Mouse (Mus musculus) stomach, embryonic 15.5 days (tissue): Measurements from ENCODE around the gene Enox1. TPM values are rescaled to one million over a fixed set of nuclear protein-coding genes. Genes with fewer than 3 reads are reported as not detected.

Experiments
- ATAC-seq: fragments of 200-750 bp; cut with Nextera tagmentation; 2 replicates; pipeline ENCODE4 v1.8.0; 2017; ENCODE audit warnings: low read depth, moderate number of reproducible peaks, moderate TSS enrichment; ENCODE audit not compliant: insufficient read depth, low FRiP score
- H3K27ac ChIP-seq: fragments of 300-500 bp; sonication (generic); 2 replicates; pipeline ENCODE4 v1.5.1; 2015; ENCODE audit warnings: mild to moderate bottlenecking, inconsistent platforms
- H3K27me3 ChIP-seq: fragments of 300-500 bp; sonication (generic); replicated peaks from 2 replicates; pipeline ENCODE4 v1.6.1; 2015; ENCODE audit warnings: inconsistent platforms
- H3K36me3 ChIP-seq: fragments of 300-500 bp; sonication (generic); 2 replicates; pipeline ENCODE4 v1.6.1; 2015; ENCODE audit warnings: inconsistent platforms
- H3K4me1 ChIP-seq: fragments of 300-500 bp; sonication (generic); 2 replicates; pipeline ENCODE4 v1.6.1; 2015; ENCODE audit warnings: inconsistent platforms
- H3K4me2 ChIP-seq: fragments of 300-500 bp; sonication (generic); 2 replicates; pipeline ENCODE4 v1.6.1; 2015; ENCODE audit warnings: mild to moderate bottlenecking, inconsistent platforms
- H3K4me3 ChIP-seq: fragments of 300-500 bp; sonication (generic); replicated peaks from 2 replicates; pipeline ENCODE4 v1.5.1; 2015; ENCODE audit warnings: inconsistent platforms
- H3K9ac ChIP-seq: fragments of 300-500 bp; sonication (generic); 2 replicates; pipeline ENCODE4 v1.6.1; 2015; ENCODE audit warnings: inconsistent platforms
- H3K9me3 ChIP-seq: fragments of 300-500 bp; sonication (generic); 2 replicates; pipeline ENCODE4 v1.6.1; 2016; ENCODE audit warnings: inconsistent platforms
- WGBS: fragments of 180-500 bp; shearing (Covaris S2); methylation state at CpG from one replicate; pipeline ENCODE4 v1.1.7; 2015; 5-methylcytosine and 5-hydroxymethylcytosine counted together
- polyA plus RNA-seq: library from polyadenylated mRNA; unstranded; fragments of >200 nt; fragmentation: Nextera tagmentation; extraction: Ambion mirVana; gene quantifications from 2 replicates; pipeline ENCODE4 v1.2.1, GENCODE M21; 2015

Gene Enox1
- polyA plus RNA-seq, 1 experiment from 2014 or later: 6.2 TPM

DNA sequence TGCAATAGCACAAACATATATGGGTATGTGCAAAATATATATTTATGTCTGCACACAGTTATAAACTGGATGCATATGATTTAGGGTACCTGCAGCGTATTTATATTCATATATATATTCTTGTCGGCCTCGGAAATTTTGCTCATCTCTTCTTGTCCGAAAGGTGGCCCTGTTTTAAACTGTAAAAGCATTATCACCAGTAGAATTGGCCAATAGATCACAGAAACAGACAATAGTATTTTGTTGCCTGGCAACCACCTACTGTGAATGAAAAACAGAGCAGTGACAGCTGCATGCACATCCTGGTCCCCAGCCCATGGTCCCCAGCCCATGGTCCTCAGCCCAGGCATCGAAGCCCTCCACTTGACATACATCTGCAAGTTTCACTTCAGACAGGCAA lies 2.8 kb downstream of the Enox1 start:
- H3K9me3 ChIP-seq: no peaks in the 10 kb centered on the region
- no peaks in the 10 kb centered on the region for H3K36me3 ChIP-seq
- peaks cover 10% of the 10 kb centered on the region; the same call in 1 of the 2 replicates for H3K27me3 ChIP-seq
- no peak overlapping the region for H3K9ac ChIP-seq
- no peak for ATAC-seq
- WGBS: 68% methylated on average over 5 of the region's 5 CpGs
- H3K4me3 ChIP-seq: no peak overlapping the region
- peaks cover 13% of the 10 kb centered on the region for H3K4me1 ChIP-seq
- no peak overlapping the region for H3K4me2 ChIP-seq
- no peak overlapping the region for H3K27ac ChIP-seq

DNA sequence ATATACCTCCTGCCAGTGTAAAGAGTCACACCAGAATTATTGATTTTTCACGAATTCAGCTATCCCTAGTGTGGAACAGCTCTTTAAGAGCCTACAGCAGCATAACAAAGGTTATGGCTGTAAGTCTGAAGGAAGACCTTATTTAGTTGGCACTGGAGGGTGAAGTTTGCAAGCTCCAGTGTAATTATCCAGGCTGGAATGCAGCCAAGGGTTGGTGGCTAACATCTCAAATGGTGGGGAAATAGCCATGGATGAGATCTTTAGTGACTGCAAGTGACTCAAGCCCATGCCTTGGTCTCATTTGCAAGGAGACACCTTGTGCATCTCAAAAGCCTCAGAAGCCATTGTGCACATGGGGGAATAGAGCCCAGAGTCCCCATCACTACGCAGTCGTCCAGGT lies 5.9 kb downstream of the Enox1 start:
- WGBS: 77% methylated on average over 3 of the region's 3 CpGs
- no peak overlapping the region for H3K9ac ChIP-seq
- H3K4me2 ChIP-seq: no peak overlapping the region
- H3K4me1 ChIP-seq: peaks cover 3% of the 10 kb centered on the region
- H3K9me3 ChIP-seq: no peaks in the 10 kb centered on the region
- no peak overlapping the region for H3K4me3 ChIP-seq
- ATAC-seq: no peak
- H3K27me3 ChIP-seq: peaks cover 3% of the 10 kb centered on the region; the same call in 1 of the 2 replicates
- H3K36me3 ChIP-seq: no peaks in the 10 kb centered on the region
- H3K27ac ChIP-seq: no peak overlapping the region

DNA sequence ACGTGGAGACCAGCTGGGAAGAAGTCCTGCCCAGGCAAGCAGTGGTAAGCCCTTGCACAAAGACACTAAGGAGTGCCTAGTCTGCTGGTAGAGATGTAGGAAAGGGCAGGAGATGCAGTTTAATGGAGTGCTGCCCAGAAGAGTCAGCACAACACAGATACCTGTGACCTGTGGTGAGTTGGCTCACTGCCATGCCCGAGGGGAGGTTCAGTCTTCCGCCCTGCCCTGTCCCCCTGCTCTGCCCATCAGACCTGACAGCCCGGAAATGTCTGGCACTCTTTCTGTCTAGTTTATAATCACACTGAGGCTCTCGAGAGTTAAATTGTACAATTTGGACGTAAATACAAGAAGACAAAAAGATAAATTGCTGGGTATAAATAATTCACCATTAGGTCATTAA lies 7.8 kb downstream of the Enox1 start:
- H3K27ac ChIP-seq: no peak overlapping the region
- no peaks in the 10 kb centered on the region for H3K4me1 ChIP-seq
- WGBS: 57% methylated on average over 6 of the region's 6 CpGs
- H3K4me2 ChIP-seq: no peak overlapping the region
- no peaks in the 10 kb centered on the region for H3K9me3 ChIP-seq
- no peaks in the 10 kb centered on the region for H3K36me3 ChIP-seq
- ATAC-seq: no peak
- H3K27me3 ChIP-seq: no peaks in the 10 kb centered on the region
- H3K9ac ChIP-seq: no peak overlapping the region
- no peak overlapping the region for H3K4me3 ChIP-seq

GRCm38 (mm10) chr14:77168161-77168560 lies 11.6 kb downstream of the Enox1 start:
- no peak for ATAC-seq

DNA sequence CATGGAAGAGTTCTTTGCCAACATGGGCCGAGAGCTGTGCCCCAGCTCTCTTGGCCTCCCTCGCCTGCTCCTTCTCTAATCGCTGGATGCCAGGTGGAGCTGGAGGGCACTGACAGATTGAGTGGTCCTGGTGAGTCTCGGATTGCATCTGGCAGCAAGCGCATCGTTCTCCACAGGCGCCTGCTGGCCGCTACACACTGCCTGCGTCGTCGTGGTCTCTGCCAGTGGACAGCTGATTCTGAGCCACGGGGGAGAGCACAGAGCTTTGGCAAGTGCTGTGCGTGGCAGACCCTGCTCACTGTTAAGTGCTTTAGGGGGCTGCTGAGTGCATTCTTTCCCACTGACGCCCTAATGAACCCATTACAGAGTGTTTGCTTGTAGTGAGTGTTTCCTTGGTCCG lies 17.9 kb downstream of the Enox1 start:
- no peaks in the 10 kb centered on the region for H3K36me3 ChIP-seq
- H3K27ac ChIP-seq: no peak overlapping the region
- no peaks in the 10 kb centered on the region for H3K9me3 ChIP-seq
- H3K27me3 ChIP-seq: no peaks in the 10 kb centered on the region
- no peak for ATAC-seq
- no peaks in the 10 kb centered on the region for H3K4me1 ChIP-seq
- H3K9ac ChIP-seq: no peak overlapping the region
- no peak overlapping the region for H3K4me2 ChIP-seq
- H3K4me3 ChIP-seq: no peak overlapping the region
- 70% methylated on average over 15 of the region's 15 CpGs for WGBS

More at GRCm38 (mm10) chr14:77168161-77168560, 11.6 kb downstream of the Enox1 start:
- H3K27ac ChIP-seq: no peak overlapping the region
- 91% methylated on average over 6 of the region's 6 CpGs for WGBS
- no peak overlapping the region for H3K4me2 ChIP-seq
- no peaks in the 10 kb centered on the region for H3K27me3 ChIP-seq
- H3K4me3 ChIP-seq: no peak overlapping the region
- no peaks in the 10 kb centered on the region for H3K9me3 ChIP-seq
- no peaks in the 10 kb centered on the region for H3K36me3 ChIP-seq
- no peaks in the 10 kb centered on the region for H3K4me1 ChIP-seq
- no peak overlapping the region for H3K9ac ChIP-seq

DNA sequence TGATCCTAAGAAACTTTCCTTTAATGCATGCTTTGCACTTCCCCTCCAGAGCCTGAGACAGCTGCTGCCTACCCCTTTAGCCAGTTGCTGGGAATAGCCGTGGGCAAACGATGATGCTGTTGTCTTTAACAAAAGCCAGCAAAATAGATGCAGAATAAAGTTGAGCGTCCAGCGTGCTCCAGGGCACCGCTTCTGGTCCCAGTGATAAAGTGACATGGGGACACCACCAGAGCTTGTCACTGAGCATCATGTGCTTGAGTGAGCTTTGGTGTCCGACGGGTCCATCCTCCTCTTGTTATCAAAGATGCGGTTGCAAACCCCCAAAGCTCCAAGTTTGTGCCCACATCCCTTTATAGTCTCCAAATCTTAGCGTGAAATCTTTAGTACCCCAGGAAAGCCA lies 18.4 kb downstream of the Enox1 start:
- no peaks in the 10 kb centered on the region for H3K27me3 ChIP-seq
- H3K4me2 ChIP-seq: no peak overlapping the region
- no peaks in the 10 kb centered on the region for H3K36me3 ChIP-seq
- ATAC-seq: no peak
- H3K4me1 ChIP-seq: no peaks in the 10 kb centered on the region
- H3K9ac ChIP-seq: no peak overlapping the region
- H3K9me3 ChIP-seq: no peaks in the 10 kb centered on the region
- no peak overlapping the region for H3K27ac ChIP-seq
- WGBS: 88% methylated on average over 9 of the region's 9 CpGs
- H3K4me3 ChIP-seq: no peak overlapping the region

GRCm38 (mm10) chr14:77180241-77180640 lies 23.7 kb downstream of the Enox1 start:
- 75% methylated on average over 7 of the region's 7 CpGs for WGBS
- no peak for ATAC-seq
- H3K27me3 ChIP-seq: no peaks in the 10 kb centered on the region

DNA sequence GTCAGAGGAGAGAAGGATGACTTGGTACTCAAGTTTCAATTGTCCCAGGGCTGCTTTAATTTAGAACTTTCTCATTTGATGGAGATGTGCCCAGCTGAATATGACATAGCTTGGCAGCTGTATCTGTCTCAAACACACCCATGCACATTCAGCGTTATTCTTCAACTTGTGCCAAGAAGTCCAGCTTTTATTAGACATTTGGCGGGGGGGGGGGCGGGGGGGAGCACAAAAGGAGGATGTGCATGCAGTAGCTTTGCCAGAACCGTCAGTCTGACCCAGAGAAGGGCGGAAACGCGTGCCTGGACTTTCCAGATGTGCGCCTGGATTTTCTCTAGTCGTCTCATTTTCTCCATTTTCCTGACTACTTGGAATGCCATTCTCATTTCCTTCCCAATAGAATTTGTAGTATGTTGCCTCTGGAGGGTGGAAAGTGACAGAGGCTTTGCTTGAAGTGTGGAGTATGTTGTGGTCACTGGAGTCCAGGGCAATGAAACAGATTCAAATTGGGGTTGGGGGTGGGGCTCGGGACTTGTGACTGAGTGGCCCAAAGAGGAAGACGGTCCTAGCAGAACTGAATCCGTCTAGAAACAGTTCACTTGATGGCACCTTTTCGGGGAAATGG lies 24.3 kb downstream of the Enox1 start:
- no peak overlapping the region for H3K4me2 ChIP-seq
- 52% methylated on average over 13 of the region's 13 CpGs for whole genome bisulfite sequencing
- H3K27me3 ChIP-seq: no peaks in the 10 kb centered on the region
- H3K4me1 ChIP-seq: no peaks in the 10 kb centered on the region
- no peaks in the 10 kb centered on the region for H3K36me3 ChIP-seq
- ATAC-seq: no peak
- no peak overlapping the region for H3K27ac ChIP-seq
- no peak overlapping the region for H3K9ac ChIP-seq
- no peak overlapping the region for H3K4me3 ChIP-seq
- no peaks in the 10 kb centered on the region for H3K9me3 ChIP-seq

More at GRCm38 (mm10) chr14:77180241-77180640, 23.7 kb downstream of the Enox1 start:
- Histone ChIP-seq H3K36me3 (no peaks in the 10 kb centered on the region), H3K4me2 (no peak overlapping the region), H3K27ac (no peak overlapping the region), H3K9me3 (no peaks in the 10 kb centered on the region), H3K4me3 (no peak overlapping the region), H3K4me1 (no peaks in the 10 kb centered on the region), H3K9ac (no peak overlapping the region)

DNA sequence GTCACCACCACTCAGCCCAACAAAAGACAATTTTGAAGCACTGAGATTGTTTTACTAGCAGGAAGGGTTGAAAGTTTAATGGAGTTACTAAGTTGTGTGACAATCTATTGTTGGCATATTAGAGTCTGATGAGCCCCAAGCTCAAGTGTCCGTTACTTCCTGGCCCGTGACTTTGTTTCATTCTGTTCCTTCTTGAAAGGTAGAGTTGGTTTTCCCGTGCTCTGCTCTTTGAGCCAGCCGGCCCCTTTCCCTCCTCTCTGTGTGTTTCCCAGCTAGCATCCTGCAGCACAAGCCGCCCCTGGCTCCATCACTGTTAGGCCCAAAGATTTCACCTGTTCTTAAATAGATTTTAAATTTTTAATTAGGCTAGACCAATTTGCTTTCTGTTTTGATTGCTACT lies 26.9 kb downstream of the Enox1 start:
- Histone ChIP-seq H3K9ac (no peak overlapping the region), H3K27me3 (no peaks in the 10 kb centered on the region), H3K4me2 (no peak overlapping the region), H3K27ac (no peak overlapping the region), H3K9me3 (no peaks in the 10 kb centered on the region), H3K4me1 (no peaks in the 10 kb centered on the region), H3K4me3 (no peak overlapping the region), H3K36me3 (no peaks in the 10 kb centered on the region)
- 86% methylated on average over 5 of the region's 5 CpGs for WGBS
- no peak for ATAC-seq

GRCm38 (mm10) chr14:77190158-77190557 lies 33.6 kb downstream of the Enox1 start:
- WGBS: 74% methylated on average over 2 of the region's 2 CpGs
- H3K4me3 ChIP-seq: no peak overlapping the region
- H3K36me3 ChIP-seq: no peaks in the 10 kb centered on the region
- no peak overlapping the region for H3K27ac ChIP-seq
- H3K4me2 ChIP-seq: no peak overlapping the region
- no peak overlapping the region for H3K9ac ChIP-seq
- H3K9me3 ChIP-seq: no peaks in the 10 kb centered on the region
- no peak for ATAC-seq
- no peaks in the 10 kb centered on the region for H3K4me1 ChIP-seq
- no peaks in the 10 kb centered on the region for H3K27me3 ChIP-seq

GRCm38 (mm10) chr14:77195314-77196020 lies 38.9 kb downstream of the Enox1 start:
- Histone ChIP-seq H3K27ac (no peak overlapping the region), H3K4me1 (0 out of 2 replicates have a peak, but pooled peaks cover 2% of the 10 kb centered on the region), H3K27me3 (no peaks in the 10 kb centered on the region), H3K4me3 (no peak overlapping the region), H3K4me2 (no peak overlapping the region), H3K9me3 (no peaks in the 10 kb centered on the region), H3K9ac (no peak overlapping the region), H3K36me3 (no peaks in the 10 kb centered on the region)
- 39% methylated on average over 18 of the region's 18 CpGs for WGBS
- ATAC-seq: no peak

DNA sequence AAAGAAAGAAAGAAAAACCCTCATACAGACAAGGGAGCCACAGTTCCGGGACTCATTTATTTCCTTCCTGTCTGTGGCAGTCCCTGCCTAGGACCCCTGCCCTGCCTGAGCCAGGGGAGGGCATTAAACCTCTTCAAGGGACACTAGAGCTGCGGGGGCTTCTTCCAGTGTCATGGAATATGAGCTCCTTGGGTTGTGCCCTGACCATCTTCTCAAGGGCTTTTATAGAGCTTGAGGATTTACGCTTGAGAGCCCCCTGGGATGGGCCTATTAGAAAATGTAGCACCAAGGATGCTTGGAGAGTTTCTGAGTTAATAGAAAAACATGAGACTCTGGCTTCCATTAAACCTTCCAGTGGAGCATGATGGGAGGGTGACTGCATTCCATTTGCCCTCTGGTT lies 39.7 kb downstream of the Enox1 start:
- 0 out of 2 replicates have a peak, but pooled peaks cover 2% of the 10 kb centered on the region for H3K4me1 ChIP-seq
- no peak overlapping the region for H3K4me2 ChIP-seq
- WGBS: 75% methylated on average over 3 of the region's 3 CpGs
- ATAC-seq: no peak
- H3K27ac ChIP-seq: no peak overlapping the region
- H3K4me3 ChIP-seq: no peak overlapping the region
- H3K36me3 ChIP-seq: no peaks in the 10 kb centered on the region
- H3K9ac ChIP-seq: no peak overlapping the region
- no peaks in the 10 kb centered on the region for H3K9me3 ChIP-seq
- no peaks in the 10 kb centered on the region for H3K27me3 ChIP-seq
